Mouse (Mus musculus) left cerebral cortex, postnatal 4 days (tissue): ENCODE measurements around the gene Gtse1. TPM values are rescaled to one million over a fixed set of nuclear protein-coding genes. Genes with fewer than 3 reads are reported as not detected.

Experiments
- DNase-seq: peaks from one replicate; pipeline ENCODE4 v3.0.0-alpha.2; 2022
- intact Hi-C: fragments of 180-260 bp; cut with DNase I; formaldehyde crosslinking; loops from one replicate; pipeline ENCODE4 v1.15.1; 2025
- total RNA-seq, 2 experiments: library from RNA; stranded (reverse); gene quantifications; 2 replicates each; pipeline ENCODE4 v1.2.3; 2021

Gtse1 gene
- total RNA-seq, 2 experiments from 2014 or later = 2.3 to 2.9 TPM

DNA sequence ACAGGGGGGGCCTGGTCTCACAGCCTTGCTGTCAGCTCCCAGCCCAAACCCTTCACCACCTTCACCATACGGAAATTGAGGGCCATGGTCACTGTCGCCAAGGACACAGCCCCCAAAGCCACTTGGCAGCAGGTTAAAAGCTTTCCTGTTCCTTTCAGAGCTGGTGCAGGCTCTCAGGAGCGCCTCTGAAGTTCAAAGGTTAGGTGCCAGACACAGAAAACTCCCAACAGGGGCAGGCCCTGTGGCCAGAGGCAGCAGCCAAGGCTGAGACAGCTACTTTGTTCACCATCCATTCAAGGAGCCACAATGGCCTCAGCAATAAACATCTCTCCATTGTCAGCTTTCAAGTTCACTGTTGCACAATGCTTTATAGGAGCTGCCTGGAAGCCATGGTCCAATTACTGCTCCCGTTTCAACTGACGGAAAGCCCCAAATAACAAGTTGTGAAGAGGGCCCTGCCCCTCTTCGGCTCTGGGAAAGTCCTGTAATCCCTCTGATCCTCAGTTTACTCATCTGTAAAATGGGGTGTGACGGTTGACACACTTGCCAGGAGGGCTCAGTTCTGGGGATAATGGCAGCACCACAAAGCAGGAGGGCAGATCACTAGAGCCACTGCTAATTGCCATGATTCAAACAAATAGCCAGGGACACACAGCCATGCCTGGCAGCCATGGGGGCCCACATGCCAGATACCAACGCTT lies 59.8 kb downstream of the Gtse1 start:
- no peak for DNase-seq
- intact Hi-C loops = no loop called here

DNA sequence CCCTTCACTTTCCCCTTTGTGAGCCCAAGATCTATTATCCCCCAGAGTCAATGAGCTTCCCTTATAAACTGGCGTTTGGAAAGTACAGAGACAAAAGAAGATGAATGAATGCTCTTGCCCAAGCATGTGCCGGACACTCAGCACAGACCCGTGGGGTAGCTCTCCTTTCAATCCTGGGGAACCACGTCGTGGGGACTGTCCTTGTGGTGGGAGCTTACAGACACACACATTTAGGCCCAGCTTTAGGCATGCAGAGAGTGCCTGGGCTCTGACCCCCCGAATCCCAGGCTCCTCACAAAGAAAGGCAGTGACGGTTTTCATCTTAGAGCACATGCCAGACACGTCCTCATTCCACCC lies 60.3 kb downstream of the Gtse1 start:
- DNase-seq = no peak
- intact Hi-C loops = no loop called here

DNA sequence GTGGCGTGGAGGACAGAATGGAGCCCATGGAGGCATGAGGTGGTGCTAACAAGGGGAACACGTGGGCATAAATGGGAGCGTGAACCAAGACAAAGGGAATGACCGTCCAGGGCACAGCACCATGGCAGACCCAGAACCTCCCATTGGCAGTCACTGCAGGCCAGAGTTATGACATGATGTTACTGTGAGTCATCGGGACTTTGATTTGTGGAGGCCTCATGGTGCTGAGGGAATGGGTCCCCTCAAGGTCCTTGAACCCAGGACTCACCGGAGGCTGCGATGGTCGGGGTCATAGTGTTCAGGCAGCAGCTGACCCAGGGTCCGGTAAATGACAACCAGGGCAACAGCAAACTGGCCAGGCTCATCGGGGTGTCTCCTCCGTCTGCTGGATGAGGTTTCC lies 62.3 kb downstream of the Gtse1 start:
- no peak for DNase-seq
- intact Hi-C loops = no loop called here

Other genes with a start within 250 kb of the Gtse1 start
- 1 to 10 TPM; 1.0 to 1.8 TPM for gene Ppara, start 124.8 kb upstream of the Gtse1 start, total RNA-seq
- gene Cdpf1, start 48.0 kb upstream of the Gtse1 start, total RNA-seq = 10 to 100 TPM; 19.9 to 22.6 TPM
- gene Pkdrej, start 38.0 kb upstream of the Gtse1 start, total RNA-seq = under 1 TPM; 0.36 to 0.46 TPM
- 1 to 10 TPM; 2.3 to 3.5 TPM for gene Ttc38, start 27.4 kb upstream of the Gtse1 start, total RNA-seq
- 10 to 100 TPM; 36.2 to 37.8 TPM for gene Trmu, start 19.6 kb downstream of the Gtse1 start, total RNA-seq
- gene Celsr1, start 174.0 kb downstream of the Gtse1 start, total RNA-seq = 1 to 10 TPM; 5.0 to 5.2 TPM
- 10 to 100 TPM; 52.0 to 57.8 TPM for gene Gramd4, start 197.9 kb downstream of the Gtse1 start, total RNA-seq